Mouse (Mus musculus) monocyte, adult 2 months (primary cell): ENCODE results near the gene Qdpr.

Source experiments
- DNase-seq, 2 experiments: peaks; one replicate each; pipeline ENCODE4 v3.0.0; 2022; ENCODE audit warnings: low spot score in 2 of 2, low read depth in 1 of 2

Qdpr gene

DNA sequence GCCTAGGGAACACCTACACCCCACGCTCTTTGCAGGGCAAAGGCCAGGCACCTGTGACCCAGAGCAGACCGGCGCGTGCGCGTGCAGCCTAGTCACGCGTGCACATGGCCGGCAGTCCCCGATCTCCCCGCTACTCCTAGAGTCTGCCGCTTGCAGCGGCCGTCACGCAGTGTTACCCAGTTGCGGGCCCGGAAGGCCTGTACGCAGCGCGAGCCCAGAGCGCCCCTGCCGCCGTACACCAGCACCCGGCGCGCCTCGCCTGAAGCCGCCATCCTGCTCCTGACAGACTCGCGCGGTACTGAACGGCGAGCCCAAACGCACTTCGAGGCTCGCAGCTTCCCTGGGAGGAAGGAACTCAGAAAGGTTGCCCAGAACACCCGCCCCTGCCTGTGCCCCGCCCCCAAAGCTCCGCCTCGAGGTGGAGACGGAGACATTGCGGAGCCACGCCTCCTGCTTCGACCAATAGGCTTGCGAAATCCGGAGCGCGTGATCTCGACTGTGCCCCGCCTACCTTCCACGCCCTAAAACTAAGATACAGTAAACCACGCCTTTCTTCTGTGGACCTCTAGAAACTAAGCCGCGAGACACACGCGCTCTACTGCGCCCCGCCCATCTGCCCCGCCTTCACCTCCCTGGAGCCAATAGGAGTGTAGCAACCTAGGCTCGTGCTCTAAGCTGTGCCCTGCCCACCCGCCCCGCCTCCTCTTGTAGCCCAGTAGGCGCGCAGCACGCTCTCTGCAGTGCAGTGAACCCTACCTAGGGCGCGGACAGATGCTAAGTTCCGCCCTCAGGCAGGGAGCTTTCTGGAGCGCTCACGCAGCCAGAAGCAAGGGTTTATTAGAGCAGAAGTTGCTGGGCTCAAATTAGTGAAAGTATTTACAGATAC lies at the start of gene Qdpr:
Gene Qdpr (minus strand): TSS at position 406 of the 886 bp plus-strand sequence.
- peak; percentile 88 to 92 for DNase-seq

DNA sequence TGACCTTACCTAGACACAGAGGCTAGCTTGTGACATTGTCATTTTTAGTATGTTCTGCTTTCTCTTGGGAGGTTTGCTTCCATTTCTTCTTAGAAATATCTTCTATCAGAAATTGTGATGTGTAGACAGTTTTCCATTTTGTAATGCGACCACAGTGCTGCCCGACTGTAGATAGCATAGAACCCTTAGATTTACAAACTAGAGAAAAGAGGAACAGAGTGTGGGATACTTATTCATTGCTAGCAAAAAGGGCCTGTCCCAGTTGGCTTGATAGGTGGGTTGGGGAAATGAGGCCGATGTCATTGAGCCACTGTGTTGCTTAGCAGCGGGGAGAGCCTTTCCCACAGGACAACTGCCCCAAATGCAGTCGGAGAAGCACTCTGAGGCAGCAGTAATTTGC lies 47.5 kb upstream of the Qdpr start:
- DNase-seq = no peak

DNA sequence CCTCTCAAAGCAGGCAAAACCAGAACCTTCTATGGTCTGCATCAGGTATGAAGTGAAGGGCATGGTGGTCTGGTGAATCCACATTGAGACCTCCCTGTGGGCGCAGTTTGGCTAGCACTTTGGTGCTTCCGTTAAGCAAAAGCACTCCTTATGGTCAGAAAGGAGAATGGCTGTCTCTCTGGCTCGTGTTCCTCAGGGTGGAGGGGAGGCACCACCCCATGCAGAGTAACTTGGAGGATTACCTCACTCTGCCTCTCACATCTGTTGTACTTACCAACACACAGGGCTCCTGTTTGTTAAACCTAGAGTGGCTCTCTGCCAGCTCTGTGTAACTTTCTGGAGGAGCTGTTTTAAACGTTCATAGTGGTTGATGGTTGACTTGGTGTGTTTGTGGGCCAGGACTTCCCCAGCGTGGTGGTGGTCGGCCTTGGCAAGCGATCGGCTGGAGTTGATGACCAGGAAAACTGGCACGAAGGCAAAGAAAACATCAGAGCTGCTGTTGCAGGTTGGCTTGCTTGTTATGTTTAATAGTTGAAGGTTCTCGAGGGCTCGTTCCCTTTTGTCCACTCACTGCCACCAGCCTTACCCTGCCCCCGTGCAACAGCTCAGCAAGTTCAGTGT lies 47.0 kb upstream of the Qdpr start:
- DNase-seq = no peak

DNA sequence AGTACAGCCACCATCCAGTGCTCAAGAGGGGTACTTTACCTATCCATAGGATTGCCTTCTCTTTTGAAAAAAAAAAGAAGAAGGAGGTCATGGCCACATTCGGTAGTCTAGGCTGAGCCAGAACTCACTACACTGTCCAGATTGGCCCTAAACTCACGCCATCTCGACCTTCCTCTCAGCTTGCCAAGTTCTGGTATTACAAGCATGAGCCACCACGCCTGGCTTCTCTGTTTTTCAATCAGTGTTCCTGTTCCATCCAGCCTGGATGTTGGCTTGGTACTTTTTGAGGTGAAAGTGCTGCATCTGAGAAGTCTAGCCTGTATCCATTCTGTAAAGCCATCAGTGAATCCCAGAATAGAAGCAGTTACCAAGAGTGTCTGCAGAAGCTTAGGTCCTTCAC lies 46.4 kb upstream of the Qdpr start:
- no peak for DNase-seq

DNA sequence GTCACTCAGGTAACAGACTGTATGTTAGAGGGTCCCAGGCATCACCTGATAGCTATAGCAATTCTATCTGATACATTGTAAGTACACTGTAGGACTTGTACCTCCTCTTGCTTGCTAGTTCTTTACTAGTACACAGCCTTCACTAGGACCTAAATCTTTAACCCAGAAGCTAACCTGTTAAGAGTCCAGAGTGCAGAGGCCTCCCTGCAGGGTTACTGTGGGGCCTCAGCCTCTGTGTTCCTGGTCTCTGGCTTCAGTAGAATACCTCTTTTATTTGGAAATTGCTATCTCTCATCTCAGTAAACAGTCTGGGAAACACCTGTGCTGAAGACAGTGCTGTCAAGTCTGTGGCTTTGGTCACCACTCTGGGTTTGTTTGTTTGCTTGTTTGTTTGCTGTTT lies 46.0 kb upstream of the Qdpr start:
- no peak for DNase-seq

DNA sequence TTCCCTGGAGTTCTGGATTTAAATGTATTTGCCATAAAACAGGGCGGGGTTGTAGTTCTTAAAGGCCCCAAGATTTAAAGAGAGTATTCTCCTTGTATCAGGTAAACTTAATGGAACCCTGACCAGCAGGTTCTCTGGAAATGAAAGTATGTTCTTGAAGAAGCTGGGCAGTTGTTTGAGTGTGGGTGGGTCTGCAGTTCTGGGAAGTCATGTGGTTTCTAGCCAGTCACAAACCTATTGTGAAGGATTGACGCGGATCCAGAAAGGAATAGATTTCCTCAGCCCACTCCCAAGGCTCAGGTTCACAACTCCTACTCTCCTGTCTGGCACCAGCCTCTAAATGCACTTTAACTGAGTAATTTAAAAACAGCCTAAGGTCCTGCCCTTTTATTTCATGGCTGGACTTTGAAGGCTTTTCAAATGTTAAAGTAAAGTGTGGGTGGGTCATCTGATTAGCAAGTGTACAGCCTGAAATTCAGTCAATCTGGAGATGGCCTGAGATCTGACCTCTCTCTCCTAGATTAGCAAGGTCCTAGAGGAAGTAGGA lies 45.5 kb upstream of the Qdpr start:
- DNase-seq = no peak

DNA sequence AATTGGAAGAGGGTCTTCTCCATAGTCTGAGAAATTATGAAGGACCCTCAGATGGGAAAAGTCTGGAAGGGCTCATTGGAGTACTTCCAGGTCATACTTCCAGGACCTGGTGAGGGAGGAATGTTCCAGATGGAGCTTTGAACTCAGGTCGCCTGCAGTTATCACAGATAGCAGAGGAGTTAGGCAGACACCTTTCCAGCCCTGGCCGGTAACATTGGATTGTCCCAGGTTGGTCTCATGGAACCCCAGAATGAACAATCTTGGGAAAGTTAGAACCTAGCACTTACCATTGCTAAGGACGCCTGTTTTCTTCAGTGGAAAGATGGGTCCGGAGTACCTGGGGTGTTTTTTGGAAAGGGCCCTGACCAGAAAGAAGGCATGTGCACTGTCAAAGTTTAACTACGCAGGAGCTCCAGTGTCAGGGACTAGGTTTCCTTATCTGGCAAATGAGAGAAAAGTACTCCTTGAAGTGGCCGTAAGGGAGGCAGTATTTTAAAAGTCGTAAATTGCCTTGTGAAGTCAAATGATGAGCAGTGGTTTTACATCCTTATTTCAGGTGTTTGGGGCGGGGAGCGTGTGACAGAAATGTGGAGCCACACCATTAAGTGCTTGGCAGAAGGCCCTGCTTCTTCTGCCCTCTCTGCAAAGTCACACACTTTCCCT lies 44.2 kb upstream of the Qdpr start:
- DNase-seq = no peak

DNA sequence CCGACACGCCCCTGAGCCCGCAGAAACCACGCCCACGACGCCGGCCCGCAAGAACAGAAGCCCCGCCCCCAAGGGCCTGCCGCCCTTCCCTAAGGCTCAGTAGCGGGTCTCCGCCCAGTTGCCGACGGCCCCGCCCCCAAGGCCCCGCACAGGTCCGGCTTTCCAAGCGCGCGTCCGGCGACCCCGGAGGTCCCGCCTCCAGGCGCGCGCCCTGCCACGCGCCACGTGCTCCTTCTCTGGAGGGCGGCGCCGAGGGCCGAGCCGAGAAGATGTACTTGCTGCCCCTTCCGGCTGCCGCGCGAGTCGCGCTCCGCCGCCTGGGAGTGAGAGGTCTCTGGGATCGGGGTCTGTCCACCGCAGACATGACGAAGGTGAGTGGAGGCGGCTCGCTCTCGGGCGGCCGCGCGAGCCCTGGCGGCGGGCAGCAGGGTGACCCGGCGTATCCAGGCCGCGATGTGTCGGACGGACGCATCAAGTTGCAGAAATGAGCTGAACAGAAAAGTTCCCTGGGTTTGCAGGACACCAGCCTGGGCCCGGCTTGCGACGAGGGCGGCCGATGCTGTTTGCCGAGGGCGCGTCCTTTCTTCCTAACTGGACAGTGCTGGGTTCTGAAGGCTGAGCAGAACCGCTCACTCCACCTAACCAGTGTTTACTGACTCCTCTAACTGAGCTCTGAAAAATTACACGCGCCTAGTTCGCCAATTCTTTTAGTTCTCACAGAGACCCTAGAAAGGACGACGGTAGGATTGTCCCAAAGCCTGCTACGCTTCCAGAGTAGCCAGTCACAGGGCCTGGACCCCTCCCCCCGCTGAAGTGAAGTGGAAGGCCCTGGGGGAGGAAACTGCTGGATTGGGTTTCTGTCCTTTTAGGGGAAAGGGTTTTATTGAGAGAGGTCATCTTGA lies 43.4 kb upstream of the Qdpr start, which contains the start of gene Lap3:
Gene Lap3 (plus strand): TSS at position 184 of the 902 bp plus-strand sequence.
- DNase-seq = peak; percentile 96 to 99

DNA sequence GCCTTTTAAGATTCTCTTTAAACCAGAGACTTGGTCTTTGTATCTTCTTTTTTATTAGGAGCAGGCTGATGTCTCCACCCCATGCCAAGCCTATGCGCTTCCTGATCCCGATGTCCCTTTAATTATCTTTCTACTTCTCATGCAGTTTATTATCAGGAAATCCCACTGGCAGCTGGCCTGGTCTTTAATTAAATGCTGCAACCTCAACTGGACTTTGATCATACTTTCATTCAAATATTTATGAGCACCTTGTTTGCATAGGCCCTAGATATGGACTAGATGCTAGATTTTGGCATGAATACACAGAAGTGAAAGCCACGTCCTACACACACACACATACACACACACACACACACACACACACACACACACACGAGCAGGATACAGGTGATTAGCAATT lies 41.7 kb upstream of the Qdpr start:
- no peak for DNase-seq

DNA sequence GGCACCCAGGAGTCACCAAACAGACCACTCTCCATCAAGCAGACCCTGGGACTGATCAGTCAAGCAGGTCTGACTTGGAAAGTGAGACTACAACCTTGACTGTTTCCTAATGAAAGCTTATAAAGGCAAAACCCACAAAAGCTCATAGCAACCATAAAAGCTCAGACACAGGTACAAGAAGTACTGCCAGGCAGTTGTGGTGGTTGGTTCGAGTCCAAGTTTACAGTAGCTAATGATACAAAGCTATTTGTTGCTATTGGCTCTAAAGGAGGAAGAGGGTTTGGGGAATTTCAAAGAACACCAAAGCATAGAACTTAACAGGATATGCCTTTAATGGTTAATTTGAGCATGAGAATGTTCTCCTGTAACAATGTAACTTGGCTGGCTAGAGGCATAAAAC lies 33.6 kb upstream of the Qdpr start:
- DNase-seq = no peak

DNA sequence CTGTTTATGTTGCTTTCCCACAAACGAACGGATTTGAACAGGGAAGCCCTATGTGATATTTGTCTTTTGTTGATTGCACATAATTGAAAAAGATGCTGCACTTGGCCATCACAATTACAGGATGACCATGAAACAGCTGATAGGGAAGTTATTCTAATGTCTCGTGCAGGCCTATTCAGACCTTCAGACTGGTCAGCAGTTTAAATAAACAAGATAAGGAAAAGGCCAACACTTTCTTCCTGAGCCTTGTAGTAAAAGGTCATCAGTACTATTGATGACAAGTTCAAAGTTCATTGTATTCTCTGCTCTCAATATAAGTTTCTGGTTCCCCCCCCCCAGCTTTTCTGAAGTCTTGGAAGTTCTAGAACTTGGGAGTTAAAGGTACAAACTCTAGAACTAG lies 32.6 kb upstream of the Qdpr start:
- DNase-seq = no peak

DNA sequence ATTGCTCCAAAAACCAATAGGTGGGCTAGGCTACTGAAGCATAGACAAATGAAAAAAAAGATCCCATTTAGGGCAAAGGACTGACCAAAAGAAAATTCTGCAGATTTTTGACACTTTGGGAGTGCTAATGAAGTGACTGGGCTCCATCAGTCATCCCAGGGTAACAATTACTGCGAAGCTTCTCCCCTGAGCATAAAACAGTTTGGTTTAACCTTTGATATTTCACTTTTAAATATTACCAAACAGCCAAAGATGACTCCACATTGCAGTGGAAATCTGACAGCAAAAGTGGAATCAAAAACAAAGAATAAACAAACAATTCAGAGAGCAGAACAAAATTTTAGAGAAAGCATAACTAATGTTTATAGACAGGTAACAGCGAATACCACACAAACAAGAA lies 31.1 kb upstream of the Qdpr start:
- no peak for DNase-seq

DNA sequence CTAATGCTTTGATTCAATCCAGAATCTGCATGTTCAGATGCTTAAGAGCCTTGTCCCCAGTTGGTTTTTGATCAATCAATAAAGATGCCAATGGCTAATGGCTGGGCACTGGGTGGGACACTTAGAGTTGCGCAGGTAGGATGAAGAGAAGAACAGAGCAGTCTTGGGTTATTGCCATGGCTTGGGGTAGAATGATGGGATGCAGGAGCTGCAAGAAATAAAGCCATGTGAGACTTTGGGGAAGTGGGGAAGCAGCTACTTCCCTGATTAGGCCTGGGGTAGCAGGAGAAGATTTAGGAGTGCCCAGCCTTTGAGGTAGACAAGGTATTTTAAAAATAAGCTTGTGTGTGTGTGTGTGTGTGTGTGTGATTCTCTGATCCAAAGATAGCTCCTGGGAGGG lies 30.0 kb upstream of the Qdpr start:
- no peak for DNase-seq

DNA sequence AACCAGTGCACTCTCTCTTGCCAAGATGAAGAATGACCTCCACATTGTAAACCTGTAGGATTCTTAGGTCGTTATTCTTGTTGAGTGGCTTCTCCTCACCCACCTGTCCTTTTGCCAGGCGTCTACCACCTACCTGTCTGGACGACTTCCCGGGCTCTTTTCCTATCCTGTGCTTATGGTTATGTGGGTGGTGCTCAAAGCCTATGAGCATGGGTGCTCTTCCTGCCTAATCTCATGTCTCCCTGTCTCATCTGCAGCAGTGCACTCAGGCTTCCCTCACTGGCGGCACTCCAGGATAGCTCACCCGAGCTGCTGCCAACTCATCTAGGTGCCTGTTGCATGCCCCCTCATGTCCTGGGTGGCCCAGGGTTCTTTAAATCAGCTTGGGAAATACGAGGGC lies 27.6 kb upstream of the Qdpr start:
- DNase-seq = no peak

DNA sequence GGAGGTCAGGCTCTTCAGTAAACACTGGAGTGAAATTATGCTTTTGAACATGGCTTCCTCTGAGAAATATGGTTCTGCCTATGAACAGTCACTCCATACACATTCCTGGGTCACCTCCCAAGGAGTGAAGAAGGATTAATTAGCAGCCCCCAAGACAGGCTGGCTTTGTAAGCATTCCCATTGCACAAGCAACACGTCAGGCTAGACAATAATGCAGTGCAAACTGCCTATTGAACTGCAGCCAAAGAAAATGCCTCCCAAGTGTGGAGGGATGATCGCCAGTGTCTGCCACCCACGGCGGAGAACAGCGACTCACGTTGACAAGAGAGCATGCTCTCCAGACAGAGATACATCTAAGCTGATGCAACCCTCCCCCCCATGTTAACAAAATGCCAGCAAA lies 26.3 kb upstream of the Qdpr start:
- DNase-seq = no peak

DNA sequence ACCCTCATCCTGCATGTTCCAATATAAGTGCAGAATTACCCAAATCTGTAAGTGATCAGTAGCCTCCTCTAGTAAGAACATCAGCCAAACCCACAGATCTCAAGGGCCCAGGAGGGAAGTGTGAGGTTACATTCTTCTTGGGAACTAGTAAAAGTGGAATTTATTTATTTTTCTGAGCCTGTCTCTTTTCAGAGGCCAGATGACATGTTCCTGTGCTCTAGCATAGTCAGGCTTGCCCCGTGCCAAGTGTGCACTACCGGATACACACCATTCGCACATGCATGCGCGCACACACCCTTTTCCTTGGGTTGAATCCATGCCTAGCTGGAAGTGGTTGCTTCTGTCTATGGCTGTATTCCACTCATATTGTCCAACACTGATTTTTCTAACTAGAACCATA lies 25.7 kb upstream of the Qdpr start:
- no peak for DNase-seq

DNA sequence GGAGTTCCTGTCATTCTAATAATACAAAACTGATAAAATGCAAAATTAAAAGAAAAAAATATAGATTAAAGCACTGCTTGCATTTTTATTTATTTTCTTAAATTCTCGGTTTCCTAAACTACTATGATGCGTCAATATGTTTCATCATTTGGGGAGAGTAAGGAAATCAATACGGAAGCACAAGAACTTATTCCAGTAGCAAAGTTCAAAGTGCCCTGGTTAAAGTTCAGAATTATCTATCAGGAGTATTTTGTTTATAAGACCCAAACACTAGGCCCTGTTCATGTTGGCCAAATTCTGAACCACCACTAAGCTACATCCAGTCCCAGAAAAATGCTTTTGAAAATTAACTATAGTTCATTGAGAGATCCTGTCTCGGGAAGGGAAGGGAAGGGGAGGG lies 24.7 kb upstream of the Qdpr start:
- no peak for DNase-seq

DNA sequence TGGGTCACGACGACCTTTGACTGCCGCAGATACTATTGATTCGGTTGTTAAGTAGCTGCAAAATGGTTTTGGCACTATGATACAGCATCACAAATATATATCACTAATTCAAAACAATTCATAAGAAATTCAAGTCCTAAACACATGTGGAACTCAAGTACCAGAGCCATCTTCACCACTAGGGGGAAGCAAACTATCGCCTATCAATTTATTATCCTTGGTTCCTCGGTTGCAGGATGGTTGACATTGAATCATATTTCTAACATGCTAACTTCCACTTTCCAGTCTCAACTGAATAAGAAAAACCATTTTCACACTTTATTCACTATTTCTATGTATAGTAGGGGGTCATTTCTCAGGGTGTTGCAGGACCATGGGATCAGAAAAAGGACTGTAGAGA lies 24.2 kb upstream of the Qdpr start:
- DNase-seq = no peak

DNA sequence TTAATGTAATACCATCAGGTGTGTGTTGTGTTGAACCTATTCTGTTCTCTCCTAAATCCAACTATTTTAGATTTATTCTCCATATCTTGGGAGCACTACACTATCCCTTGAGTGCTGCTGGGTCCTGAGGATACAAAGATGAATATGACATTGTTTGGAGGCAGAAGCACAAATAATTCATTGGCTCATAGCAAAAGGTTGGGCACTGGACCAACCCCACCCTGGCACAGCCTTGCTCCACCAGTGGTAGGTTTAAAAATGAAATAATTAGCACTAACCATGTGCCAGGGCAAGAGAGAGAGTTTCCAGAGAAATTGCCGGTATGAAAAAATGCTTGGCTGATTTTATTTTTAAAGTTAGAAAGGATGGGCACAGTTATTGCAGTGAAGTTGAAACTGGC lies 23.5 kb upstream of the Qdpr start:
- no peak for DNase-seq

DNA sequence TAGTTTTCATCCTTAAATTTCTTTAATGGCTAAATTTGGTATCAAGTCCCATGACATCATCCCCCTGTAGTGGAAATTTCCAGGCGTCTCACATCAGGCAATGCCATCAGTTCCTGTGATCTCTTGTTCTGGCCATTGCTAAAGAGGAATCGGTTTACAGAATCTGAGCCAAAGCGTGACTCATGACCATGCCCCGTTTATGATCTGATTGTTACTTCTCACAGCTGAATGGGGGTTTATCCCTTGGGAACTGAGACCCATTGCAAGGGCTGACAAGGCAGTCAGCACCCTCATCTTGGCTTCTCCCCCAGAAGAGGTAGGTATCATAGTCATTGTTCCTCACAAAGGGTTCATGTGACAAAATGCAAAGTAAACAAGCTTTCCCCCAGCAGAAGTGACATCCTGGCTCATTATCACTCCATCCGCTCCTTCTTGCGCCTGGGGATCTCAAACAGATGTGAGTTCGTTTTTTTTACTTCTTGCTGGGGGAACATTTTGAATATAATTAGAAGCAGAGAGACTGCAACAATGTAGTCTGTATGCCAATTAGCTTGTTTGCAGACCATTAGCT lies 22.9 kb upstream of the Qdpr start:
- DNase-seq = no peak

DNA sequence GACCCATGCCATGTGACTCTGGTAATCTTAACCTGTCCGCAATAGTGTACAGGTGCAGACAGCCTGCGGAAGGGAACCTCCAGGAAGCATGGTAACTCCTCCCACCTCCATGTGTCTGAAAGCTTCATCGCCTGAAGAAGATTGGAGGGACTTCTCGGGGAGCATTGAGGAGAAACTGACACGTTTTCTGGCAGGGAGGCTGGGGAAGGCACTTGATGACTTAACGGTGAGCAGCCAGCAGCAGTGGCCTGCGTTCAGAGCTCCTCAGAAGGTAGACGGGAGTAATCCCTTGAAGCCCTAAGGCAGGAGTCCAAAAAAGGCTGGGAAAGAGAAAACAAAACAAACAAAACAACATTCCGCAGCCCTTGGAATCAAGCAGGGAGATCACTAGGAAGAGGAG lies 4.4 kb upstream of the Qdpr start:
- DNase-seq = no peak
